Mouse (Mus musculus) thymus, adult 2 months (tissue): ENCODE measurements around the gene Aarsd1.

Experiments
- CTCF ChIP-seq: fragments of 200-500 bp; IDR thresholded peaks from 2 replicates; pipeline ENCODE4 v1.5.1; 2012; ENCODE audit warnings: mild to moderate bottlenecking, control low read depth, low read length, moderate library complexity, borderline replicate concordance; ENCODE audit not compliant: control insufficient read depth, poor library complexity, insufficient read depth; ENCODE audit errors: extremely low read depth
- POLR2A ChIP-seq: fragments of 200-500 bp; IDR thresholded peaks from 2 replicates; pipeline ENCODE4 v1.6.1; 2012; ENCODE audit warnings: mild to moderate bottlenecking, low read length, control low read depth, moderate library complexity; ENCODE audit not compliant: control insufficient read depth, poor library complexity, insufficient read depth; ENCODE audit errors: extremely low read depth

DNA sequence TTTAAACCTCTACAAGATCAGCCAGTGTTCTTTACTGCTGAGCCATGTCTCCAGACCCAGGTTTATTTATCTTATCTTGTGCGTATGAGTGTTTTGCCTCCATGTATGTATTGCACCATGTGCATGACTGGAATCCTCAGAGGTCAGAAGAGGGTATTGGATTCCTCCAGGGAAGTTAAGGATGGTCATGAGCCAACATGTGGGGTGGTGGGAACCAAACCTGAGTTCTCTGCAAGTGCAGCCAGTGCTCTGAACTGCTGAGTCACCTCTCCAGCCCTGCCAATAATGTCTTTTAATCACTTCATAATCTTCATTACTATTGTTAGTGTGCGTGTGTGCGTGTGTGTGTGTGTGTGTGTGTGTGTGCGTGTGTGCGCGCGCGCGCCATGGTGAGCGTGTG is 34.1 kb upstream of the Aarsd1 start:
- TF ChIP-seq CTCF (no peak), POLR2A (no peak)
